Mouse (Mus musculus): ENCODE data around the gene Lamtor1. TPM values are rescaled to one million over a fixed set of nuclear protein-coding genes. Genes with fewer than 3 reads are reported as not detected.

The Lamtor1 gene
- polyA plus RNA-seq, 1 experiment = 219 TPM

DNA sequence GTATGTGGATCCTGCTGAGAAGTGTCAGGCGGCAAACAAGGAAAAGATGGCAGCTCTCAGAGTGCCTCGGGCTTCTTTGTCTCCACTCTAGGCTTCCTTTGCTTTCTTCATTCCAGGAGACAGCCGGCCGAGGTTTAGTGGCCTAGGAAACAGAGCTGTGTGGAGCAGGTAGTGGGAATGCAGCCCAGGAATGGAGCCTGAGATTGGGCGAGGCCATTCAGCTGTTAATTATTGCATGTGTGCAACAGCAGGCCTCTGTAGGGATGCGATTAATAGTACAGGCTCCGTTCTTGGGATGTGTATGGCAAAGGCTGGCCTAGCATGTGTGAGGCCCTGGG is 36.6 kb upstream of the Lamtor1 start:
- H3K4me1 ChIP-seq (ENCODE audit: control insufficient read depth, insufficient read depth, low read length) = peaks cover 39% of the 10 kb centered on the region
- no peak overlapping the region for H3K4me3 ChIP-seq (ENCODE audit: insufficient read depth, low read length)
- no peak overlapping the region for H3K27ac ChIP-seq (ENCODE audit: insufficient read depth, low read depth, low read length)
- TF ChIP-seq POLR2A (IDR thresholded peaks at IDR 0.05; ENCODE audit: borderline replicate concordance, low read depth, low read length) = no peak
- no peak for TF ChIP-seq CTCF (IDR thresholded peaks at IDR 0.05; ENCODE audit: low read depth, low read length)

GRCm38 (mm10) chr7:101870629-101871028 is 35.1 kb upstream of the Lamtor1 start, which contains the start of gene Folr1:
TSS of gene Folr1 (minus strand) at chr7:101870788.
- H3K4me1 ChIP-seq (ENCODE audit: control insufficient read depth, insufficient read depth, low read length) = peaks cover 39% of the 10 kb centered on the region
- H3K27ac ChIP-seq (ENCODE audit: insufficient read depth, low read depth, low read length) = peak within 1 kb of the TSS; percentile 85
- TF ChIP-seq CTCF (IDR thresholded peaks at IDR 0.05; ENCODE audit: low read depth, low read length) = no peak
- TF ChIP-seq POLR2A (IDR thresholded peaks at IDR 0.05; ENCODE audit: borderline replicate concordance, low read depth, low read length) = no peak
- H3K4me3 ChIP-seq (ENCODE audit: insufficient read depth, low read length) = peak within 1 kb of the TSS; percentile 34

- Histone ChIP-seq H3K4me3 (ENCODE audit: insufficient read depth, low read length) (peak overlapping the region; percentile 34), H3K4me1 (ENCODE audit: control insufficient read depth, insufficient read depth, low read length) (peaks cover 37% of the 10 kb centered on the region), H3K27ac (ENCODE audit: insufficient read depth, low read depth, low read length) (peak overlapping the region; percentile 85)
- no peak for TF ChIP-seq CTCF (IDR thresholded peaks at IDR 0.05; ENCODE audit: low read depth, low read length)
- TF ChIP-seq POLR2A (IDR thresholded peaks at IDR 0.05; ENCODE audit: borderline replicate concordance, low read depth, low read length) = no peak
Observed at GRCm38 (mm10) chr7:101871296-101871695, 34.4 kb upstream of the Lamtor1 start.

DNA sequence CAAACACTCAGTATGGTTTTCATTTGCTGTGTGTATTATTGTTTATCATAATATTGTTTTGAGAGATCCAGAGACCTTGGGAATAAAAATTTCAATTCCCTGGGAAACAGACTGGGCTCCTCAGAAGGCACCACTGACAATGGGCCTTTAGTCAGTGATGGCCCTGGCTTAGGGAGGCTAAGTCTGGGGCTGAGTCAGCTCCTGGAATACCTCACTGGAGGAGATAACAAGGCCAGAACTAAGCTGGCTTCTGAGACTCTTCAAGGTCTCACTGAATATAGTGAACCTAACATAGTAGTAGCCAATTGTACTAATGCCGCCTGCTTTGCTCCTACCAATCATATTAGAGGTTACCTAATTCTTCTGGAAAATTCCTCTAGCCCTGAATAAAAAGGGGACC is 29.7 kb upstream of the Lamtor1 start:
- Histone ChIP-seq H3K4me3 (ENCODE audit: insufficient read depth, low read length) (no peak overlapping the region), H3K4me1 (ENCODE audit: control insufficient read depth, insufficient read depth, low read length) (peaks cover 32% of the 10 kb centered on the region), H3K27ac (ENCODE audit: insufficient read depth, low read depth, low read length) (no peak overlapping the region)
- TF ChIP-seq CTCF (IDR thresholded peaks at IDR 0.05; ENCODE audit: low read depth, low read length) (no peak), POLR2A (IDR thresholded peaks at IDR 0.05; ENCODE audit: borderline replicate concordance, low read depth, low read length) (no peak)

DNA sequence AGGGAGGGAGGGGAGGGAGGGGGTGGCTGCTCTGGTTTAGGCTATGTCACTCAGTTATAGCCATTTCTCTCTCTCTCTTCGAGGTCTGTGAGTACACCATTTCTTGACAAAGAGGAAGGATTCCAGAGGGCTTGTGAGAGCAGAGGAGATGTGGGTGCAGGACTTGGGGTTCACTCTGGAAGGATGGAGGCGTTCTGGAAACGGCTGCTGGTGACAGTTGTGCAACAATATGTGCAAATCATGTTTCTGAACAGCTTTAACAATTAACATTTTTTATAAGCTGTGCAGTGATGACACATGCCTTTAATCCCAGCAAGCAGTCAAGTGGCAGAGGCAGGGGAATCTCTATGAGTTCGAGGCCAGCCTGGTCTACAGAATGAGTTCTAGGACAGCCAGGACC is 24.8 kb upstream of the Lamtor1 start:
- Histone ChIP-seq H3K4me3 (ENCODE audit: insufficient read depth, low read length) (no peak overlapping the region), H3K4me1 (ENCODE audit: control insufficient read depth, insufficient read depth, low read length) (peaks cover 38% of the 10 kb centered on the region), H3K27ac (ENCODE audit: insufficient read depth, low read depth, low read length) (no peak overlapping the region)
- TF ChIP-seq POLR2A (IDR thresholded peaks at IDR 0.05; ENCODE audit: borderline replicate concordance, low read depth, low read length) (no peak), CTCF (IDR thresholded peaks at IDR 0.05; ENCODE audit: low read depth, low read length) (no peak)

DNA sequence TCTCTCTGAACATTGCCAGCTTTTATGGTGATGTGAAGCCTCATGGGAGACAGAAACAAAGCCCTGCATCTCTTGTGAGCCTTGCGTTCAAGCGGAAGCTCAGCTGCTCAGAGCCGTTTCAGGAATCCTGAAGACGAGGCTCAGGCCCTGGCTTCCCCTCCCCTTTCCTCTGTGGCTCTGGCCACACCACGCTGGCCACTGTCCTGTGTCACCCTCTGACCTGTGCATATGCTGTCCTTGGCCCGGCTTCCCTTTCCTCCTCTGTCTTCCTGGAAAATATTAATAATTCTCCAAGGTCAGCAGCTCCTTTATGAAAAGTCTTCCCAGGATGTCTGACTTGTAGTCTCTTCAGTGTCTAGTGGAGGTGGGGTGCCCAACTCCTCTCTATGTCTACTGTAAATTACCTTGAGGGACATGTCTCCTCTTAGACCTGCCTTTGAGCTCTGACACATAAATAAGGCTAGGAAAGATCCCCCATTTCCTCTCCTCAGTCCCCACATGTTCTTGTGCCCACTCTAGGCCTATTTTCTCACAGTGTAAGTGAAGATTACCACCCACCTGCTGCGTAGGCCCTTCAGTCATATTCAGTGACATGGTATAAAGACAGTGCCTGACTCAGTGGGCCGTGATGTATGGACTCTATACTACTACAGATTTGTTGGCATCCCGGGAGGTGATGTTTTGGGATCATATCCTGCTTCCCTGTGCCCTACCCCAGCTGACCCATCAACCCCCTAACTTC is 23.1 kb upstream of the Lamtor1 start:
- TF ChIP-seq POLR2A (IDR thresholded peaks at IDR 0.05; ENCODE audit: borderline replicate concordance, low read depth, low read length) (no peak), CTCF (IDR thresholded peaks at IDR 0.05; ENCODE audit: low read depth, low read length) (no peak)
- H3K4me3 ChIP-seq (ENCODE audit: insufficient read depth, low read length) = no peak overlapping the region
- H3K4me1 ChIP-seq (ENCODE audit: control insufficient read depth, insufficient read depth, low read length) = peaks cover 34% of the 10 kb centered on the region
- peak overlapping the region; percentile 42 for H3K27ac ChIP-seq (ENCODE audit: insufficient read depth, low read depth, low read length)

DNA sequence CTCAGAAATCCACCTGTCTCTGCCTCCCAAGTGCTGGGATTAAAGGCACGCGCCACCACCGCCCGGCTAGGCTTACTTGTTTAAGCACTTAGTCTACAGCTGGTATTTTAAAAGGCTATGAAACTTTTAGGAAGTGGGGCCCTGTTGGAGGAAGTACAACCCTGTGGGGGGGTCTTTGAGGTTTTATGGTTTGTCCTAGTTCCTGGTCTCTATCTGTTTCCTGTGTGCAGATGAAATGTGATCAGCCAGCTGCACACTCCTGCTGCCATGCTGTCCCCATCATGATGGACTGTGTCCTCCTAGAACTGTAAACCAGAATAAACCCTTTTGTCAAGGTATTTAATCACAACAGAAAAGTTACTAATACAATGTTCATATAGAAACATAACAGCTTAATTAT is 21.5 kb upstream of the Lamtor1 start:
- TF ChIP-seq POLR2A (IDR thresholded peaks at IDR 0.05; ENCODE audit: borderline replicate concordance, low read depth, low read length) (no peak), CTCF (IDR thresholded peaks at IDR 0.05; ENCODE audit: low read depth, low read length) (no peak)
- Histone ChIP-seq H3K4me1 (ENCODE audit: control insufficient read depth, insufficient read depth, low read length) (peaks cover 34% of the 10 kb centered on the region), H3K4me3 (ENCODE audit: insufficient read depth, low read length) (no peak overlapping the region), H3K27ac (ENCODE audit: insufficient read depth, low read depth, low read length) (peak overlapping the region; percentile 34)

DNA sequence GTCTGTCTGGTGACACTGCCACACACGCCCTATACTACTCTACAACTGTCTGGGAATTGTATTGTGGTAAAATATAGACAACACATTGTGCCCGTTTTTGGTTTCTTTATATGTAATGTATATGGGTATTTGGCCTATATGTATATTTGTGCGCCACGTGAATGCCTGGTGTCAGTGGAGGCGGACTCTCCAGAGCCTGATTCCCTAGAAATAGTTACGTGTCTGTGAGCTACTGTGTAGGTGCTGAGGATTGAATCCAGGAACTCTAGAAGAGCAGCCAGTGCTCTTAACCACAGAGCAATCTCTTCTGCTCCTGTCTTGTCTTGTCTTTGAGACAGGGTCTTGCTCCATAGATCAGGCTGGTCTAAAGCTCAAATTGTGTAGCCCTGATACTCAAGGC is 19.4 kb upstream of the Lamtor1 start:
- Histone ChIP-seq H3K4me3 (ENCODE audit: insufficient read depth, low read length) (no peak overlapping the region), H3K27ac (ENCODE audit: insufficient read depth, low read depth, low read length) (no peak overlapping the region), H3K4me1 (ENCODE audit: control insufficient read depth, insufficient read depth, low read length) (peaks cover 25% of the 10 kb centered on the region)
- TF ChIP-seq CTCF (IDR thresholded peaks at IDR 0.05; ENCODE audit: low read depth, low read length) (no peak), POLR2A (IDR thresholded peaks at IDR 0.05; ENCODE audit: borderline replicate concordance, low read depth, low read length) (no peak)

- no peak for TF ChIP-seq POLR2A (IDR thresholded peaks at IDR 0.05; ENCODE audit: borderline replicate concordance, low read depth, low read length)
- no peak for TF ChIP-seq CTCF (IDR thresholded peaks at IDR 0.05; ENCODE audit: low read depth, low read length)
- Histone ChIP-seq H3K27ac (ENCODE audit: insufficient read depth, low read depth, low read length) (no peak overlapping the region), H3K4me1 (ENCODE audit: control insufficient read depth, insufficient read depth, low read length) (peaks cover 4% of the 10 kb centered on the region), H3K4me3 (ENCODE audit: insufficient read depth, low read length) (no peak overlapping the region)
Observed at GRCm38 (mm10) chr7:101888460-101888859, 17.2 kb upstream of the Lamtor1 start.

DNA sequence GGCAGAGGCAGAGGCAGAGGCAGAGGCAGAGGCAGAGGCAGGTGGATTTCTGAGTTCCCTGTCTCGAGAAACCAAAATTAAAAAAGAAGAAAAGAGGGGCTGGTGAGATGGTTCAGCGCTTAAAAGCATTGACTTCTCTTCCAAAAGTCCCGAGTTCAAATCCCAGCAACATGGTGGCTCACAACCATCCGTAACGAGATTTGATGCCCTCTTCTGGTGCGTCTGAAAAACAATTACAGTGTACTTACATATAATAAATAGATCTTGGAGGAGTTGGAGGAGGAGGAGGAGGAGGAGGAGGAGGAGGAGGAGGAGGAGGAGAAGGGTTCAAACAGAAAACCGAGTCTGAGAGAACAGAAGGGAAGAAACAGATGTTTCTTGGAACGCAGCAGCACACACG is 10.0 kb upstream of the Lamtor1 start:
- H3K4me1 ChIP-seq (ENCODE audit: control insufficient read depth, insufficient read depth, low read length) = peaks cover 36% of the 10 kb centered on the region
- H3K27ac ChIP-seq (ENCODE audit: insufficient read depth, low read depth, low read length) = peak overlapping the region; percentile 40
- TF ChIP-seq POLR2A (IDR thresholded peaks at IDR 0.05; ENCODE audit: borderline replicate concordance, low read depth, low read length) = no peak
- no peak for TF ChIP-seq CTCF (IDR thresholded peaks at IDR 0.05; ENCODE audit: low read depth, low read length)
- H3K4me3 ChIP-seq (ENCODE audit: insufficient read depth, low read length) = peak overlapping the region; percentile 56
